ENCODE assay signal across 7 mouse cellular contexts in genomic region chr14:12284141-12284912, GRCm38 (mm10). TPM values are rescaled to one million over a fixed set of nuclear protein-coding genes. Genes with fewer than 3 reads are reported as not detected.
DNase-seq lines count a peak whose midpoint lies in the region; ATAC-seq lines count a peak whose summit lies in the region.

3830406C13Rik (plus strand) TSS chr14:12284173.

- DNase-seq in adrenal gland, adult 2 months: peak; percentile 89
- DNase-seq in embryo, embryonic 11.5 days (ENCODE audit: low read depth, low spot score): peak; percentile 85
- peak; percentile 54 to 84 for DNase-seq in gastrocnemius, postnatal 4 days (ENCODE audit: low spot score in 2 of 2)
- peak; percentile 88 to 89 for DNase-seq in left cerebral cortex, postnatal 36 days (ENCODE audit: low spot score in 2 of 2)
- DNase-seq in midbrain, embryonic 11.5 days (ENCODE audit: low spot score, missing footprints): peak; percentile 98
- peak; percentile 74 for DNase-seq in skeletal muscle tissue, adult 2 months (ENCODE audit: low read depth, low spot score)

- peak within 1 kb of the TSS; percentile 90 for H3K27ac ChIP-seq in intestine, embryonic 16.5 days (ENCODE audit: low read length)
- H3K27ac ChIP-seq in midbrain, embryonic 11.5 days (ENCODE audit: low read depth, low read length): peak within 1 kb of the TSS; percentile 77

- H3K4me2 ChIP-seq in intestine, embryonic 16.5 days (ENCODE audit: low read depth, low read length): peak within 1 kb of the TSS; percentile 67
- peak within 1 kb of the TSS; percentile 94 for H3K4me2 ChIP-seq in midbrain, embryonic 11.5 days

- no peaks in the 10 kb centered on the region for H3K27me3 ChIP-seq in intestine, embryonic 16.5 days (replicated peaks; ENCODE audit: control insufficient read depth, insufficient read depth, low read length)
- no peaks in the 10 kb centered on the region; the same call in 1 of the 2 replicates for H3K27me3 ChIP-seq in midbrain, embryonic 11.5 days (ENCODE audit: control insufficient read depth, insufficient read depth, low read length)

- H3K9ac ChIP-seq in intestine, embryonic 16.5 days (ENCODE audit: low read depth, low read length): peak within 1 kb of the TSS; percentile 91
- peak within 1 kb of the TSS; percentile 86 for H3K9ac ChIP-seq in midbrain, embryonic 11.5 days (ENCODE audit: low read length)

- WGBS in intestine, embryonic 16.5 days: under 1% methylated on average over 48 of the region's 48 CpGs
- under 1% methylated on average over 47 of the region's 48 CpGs for WGBS in midbrain, embryonic 11.5 days

- no peaks in the 10 kb centered on the region for H3K4me1 ChIP-seq in intestine, embryonic 16.5 days (ENCODE audit: control insufficient read depth, insufficient read depth, low read length)
- H3K4me1 ChIP-seq in midbrain, embryonic 11.5 days (ENCODE audit: control insufficient read depth, insufficient read depth, low read length): peaks cover 2% of the 10 kb centered on the region; the same call in 1 of the 2 replicates

- H3K9me3 ChIP-seq in intestine, embryonic 16.5 days (ENCODE audit: control insufficient read depth, low read length): no peaks in the 10 kb centered on the region
- no peaks in the 10 kb centered on the region for H3K9me3 ChIP-seq in midbrain, embryonic 11.5 days (ENCODE audit: control insufficient read depth, low read length)

- H3K4me3 ChIP-seq in intestine, embryonic 16.5 days (ENCODE audit: low read length): peak within 1 kb of the TSS; percentile 81
- peak within 1 kb of the TSS; percentile 64 for H3K4me3 ChIP-seq in midbrain, embryonic 11.5 days (ENCODE audit: low read depth, low read length)

- intact Hi-C loops in left cerebral cortex, postnatal 36 days (cut with DNase I): loop anchor here (5.0 kb wide), 1 partner anchor 132 kb away; no protein-coding TSS in a partner anchor

- 0 out of 2 replicates have a peak, but pooled peaks cover 5% of the 10 kb centered on the region for H3K36me3 ChIP-seq in intestine, embryonic 16.5 days (ENCODE audit: control insufficient read depth, insufficient read depth, low read length)
- no peaks in the 10 kb centered on the region for H3K36me3 ChIP-seq in midbrain, embryonic 11.5 days (ENCODE audit: control insufficient read depth, insufficient read depth, low read length)

- peak; percentile 98 for ATAC-seq in intestine, embryonic 16.5 days
- peak; percentile 99 for ATAC-seq in midbrain, embryonic 11.5 days (ENCODE audit: low FRiP score)

RNA-seq across cellular contexts. Expression of gene 3830406C13Rik, which starts in this region (rescaled TPM):
- 10 to 100 TPM; 39.6 to 47.0 TPM for total RNA-seq in adrenal gland, adult 2 months (2021)
- 2.1 and 2.2 TPM in 2 replicates for polyA plus RNA-seq in adrenal gland, adult 2 months (2012; rRNA removed)
- total RNA-seq in gastrocnemius, postnatal 4 days (2021): 10 to 100 TPM; 17.1 to 20.1 TPM
- 46.1 and 53.1 TPM in 2 replicates for polyA plus RNA-seq in intestine, embryonic 16.5 days (2015; fragmentation: Nextera tagmentation; extraction: Ambion mirVana)
- total RNA-seq in left cerebral cortex, postnatal 36 days (2021): 10 to 100 TPM; 27.5 to 29.9 TPM
- 25.4 and 30.0 TPM in 2 replicates for polyA plus RNA-seq in midbrain, embryonic 11.5 days (2014; fragmentation: Nextera tagmentation; extraction: Ambion mirVana)

Comparison
In these comparisons a context has a peak if more than half of its experiments do, and no peak if none do; other contexts are left out.
1. Peak in every context shown above with its lines: DNase-seq, ATAC-seq, H3K4me3 ChIP-seq and H3K27ac ChIP-seq.